Mouse (Mus musculus) olfactory bulb, adult 2 months (tissue): ENCODE results near the gene Lmf2.

Experiments used
- CTCF ChIP-seq: fragments of 200-500 bp; IDR thresholded peaks from 2 replicates; pipeline ENCODE4 v1.5.1; 2012; ENCODE audit warnings: low read depth, mild to moderate bottlenecking, low read length, moderate library complexity; ENCODE audit not compliant: insufficient read depth
- POLR2A ChIP-seq: fragments of 200-500 bp; IDR thresholded peaks from 2 replicates; pipeline ENCODE4 v1.6.1; 2012; ENCODE audit warnings: mild to moderate bottlenecking, low read depth, low read length, moderate library complexity; ENCODE audit not compliant: insufficient read depth

GRCm38 (mm10) chr15:89396883-89397282, 41.4 kb upstream of the Lmf2 start:
- TF ChIP-seq POLR2A (no peak), CTCF (no peak)
